Mouse (Mus musculus) heart, embryonic 11.5 days (tissue): ENCODE results near the gene Foxo3. TPM values are rescaled to one million over a fixed set of nuclear protein-coding genes. Genes with fewer than 3 reads are reported as not detected.
A peak's percentile ranks its signal among the peaks of the same experiment; 100 is the strongest.

Experiments
- ATAC-seq: fragments of 200-750 bp; cut with Nextera tagmentation; replicated peaks from 2 replicates; pipeline ENCODE4 v1.8.0; 2017; ENCODE audit warnings: moderate library complexity; ENCODE audit not compliant: insufficient number of reproducible peaks, low FRiP score, low TSS enrichment
- H3K27ac ChIP-seq: fragments of 300-500 bp; sonication (generic); 2 replicates; pipeline ENCODE4 v1.5.1; 2014; ENCODE audit warnings: mild to moderate bottlenecking, low read depth, low read length
- H3K27me3 ChIP-seq: fragments of 300-500 bp; sonication (generic); 2 replicates; pipeline ENCODE4 v1.6.1; 2014; ENCODE audit warnings: mild to moderate bottlenecking, low read length, mixed read lengths; ENCODE audit not compliant: control insufficient read depth, insufficient read depth
- H3K36me3 ChIP-seq: fragments of 300-500 bp; sonication (generic); 2 replicates; pipeline ENCODE4 v1.6.1; 2014; ENCODE audit warnings: mild to moderate bottlenecking, low read length, moderate library complexity, mixed read lengths; ENCODE audit not compliant: control insufficient read depth, insufficient read depth
- H3K4me1 ChIP-seq: fragments of 300-500 bp; sonication (generic); 2 replicates; pipeline ENCODE4 v1.6.1; 2014; ENCODE audit warnings: low read length; ENCODE audit not compliant: control insufficient read depth, insufficient read depth
- H3K4me2 ChIP-seq: fragments of 300-500 bp; sonication (generic); 2 replicates; pipeline ENCODE4 v1.6.1; 2014; ENCODE audit warnings: mild to moderate bottlenecking, moderate library complexity
- H3K4me3 ChIP-seq: fragments of 300-500 bp; sonication (generic); 2 replicates; pipeline ENCODE4 v1.5.1; 2014; ENCODE audit warnings: low read depth, low read length
- H3K9ac ChIP-seq: fragments of 300-500 bp; sonication (generic); 2 replicates; pipeline ENCODE4 v1.6.1; 2014; ENCODE audit warnings: mild to moderate bottlenecking, low read depth, low read length, moderate library complexity
- H3K9me3 ChIP-seq: fragments of 300-500 bp; sonication (generic); replicated peaks from 2 replicates; pipeline ENCODE4 v1.6.1; 2016; ENCODE audit warnings: low read length; ENCODE audit not compliant: control insufficient read depth
- WGBS: fragments of 180-500 bp; shearing (Covaris S2); extraction: QIAGEN DNeasy Blood & Tissue Kit; methylation state at CpG from one replicate; pipeline ENCODE4 v1.1.7; 2014; ENCODE audit not compliant: insufficient replicate concordance; 5-methylcytosine and 5-hydroxymethylcytosine counted together
- polyA plus RNA-seq: library from polyadenylated mRNA; unstranded; fragments of >200 nt; fragmentation: Nextera tagmentation; extraction: Ambion mirVana; gene quantifications from 2 replicates; pipeline ENCODE4 v1.2.1, GENCODE M21; 2014

Foxo3 gene
- polyA plus RNA-seq, 1 experiment from 2014 or later = 7.3 TPM

DNA sequence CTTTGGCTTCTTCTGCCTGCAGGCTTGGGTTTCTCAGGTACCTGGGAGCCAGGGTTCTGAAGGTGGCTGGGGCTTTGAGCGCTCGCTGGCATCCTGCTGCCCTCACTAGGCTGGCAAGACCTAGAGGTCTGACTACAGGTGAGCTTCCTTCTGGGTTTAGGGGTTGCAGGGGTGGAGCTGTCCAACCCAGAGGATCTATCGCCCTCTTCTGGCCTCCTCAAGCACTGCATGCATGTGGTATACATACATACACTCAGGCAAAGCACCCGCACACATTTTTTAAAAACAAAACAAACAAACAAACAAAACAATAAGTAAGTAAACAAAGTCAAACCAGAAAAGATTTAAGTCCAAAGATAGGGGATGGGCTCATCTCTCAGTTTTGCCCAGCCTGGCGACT is 14.8 kb upstream of the Foxo3 start:
- H3K27me3 ChIP-seq = no peaks in the 10 kb centered on the region
- H3K4me2 ChIP-seq = no peak overlapping the region
- H3K9ac ChIP-seq = no peak overlapping the region
- H3K36me3 ChIP-seq = no peaks in the 10 kb centered on the region
- peaks cover 4% of the 10 kb centered on the region; the same call in 1 of the 2 replicates for H3K4me1 ChIP-seq
- no peak; the same call in 1 of the 2 replicates for ATAC-seq
- no peak overlapping the region for H3K4me3 ChIP-seq
- H3K27ac ChIP-seq = no peak overlapping the region
- WGBS = 60% methylated on average over 5 of the region's 5 CpGs
- no peaks in the 10 kb centered on the region; the same call in 1 of the 2 replicates for H3K9me3 ChIP-seq

DNA sequence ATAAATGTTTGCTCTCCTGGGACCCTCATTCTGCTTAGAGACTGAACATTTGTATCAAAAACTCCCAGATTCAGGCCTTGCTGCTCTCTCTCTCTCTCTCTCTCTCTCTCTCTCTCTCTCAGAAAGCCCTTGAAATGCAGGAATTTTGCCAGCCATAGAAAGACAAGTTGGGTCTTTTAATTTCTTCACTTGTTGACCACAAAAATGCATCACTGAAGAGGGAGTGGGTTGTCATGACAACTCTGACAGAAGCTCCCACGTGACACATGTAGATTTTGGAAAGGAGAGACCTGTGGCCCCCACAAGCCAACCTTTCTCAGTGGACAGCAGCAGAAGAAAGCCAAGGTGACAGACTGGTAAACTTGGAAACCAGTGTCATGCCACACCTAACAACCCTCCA is 11.1 kb upstream of the Foxo3 start:
- Histone ChIP-seq H3K4me3 (no peak overlapping the region), H3K9ac (no peak overlapping the region), H3K36me3 (no peaks in the 10 kb centered on the region), H3K27me3 (no peaks in the 10 kb centered on the region), H3K9me3 (no peaks in the 10 kb centered on the region; the same call in 1 of the 2 replicates), H3K4me2 (no peak overlapping the region), H3K4me1 (no peaks in the 10 kb centered on the region), H3K27ac (no peak overlapping the region)
- 58% methylated on average over 1 of the region's 1 CpGs for WGBS
- no peak for ATAC-seq

- Histone ChIP-seq H3K4me3 (peak overlapping the region; percentile 59), H3K9ac (peak overlapping the region; percentile 67), H3K36me3 (no peaks in the 10 kb centered on the region), H3K27me3 (no peaks in the 10 kb centered on the region), H3K9me3 (no peaks in the 10 kb centered on the region), H3K27ac (peak overlapping the region; percentile 88), H3K4me1 (peaks cover 20% of the 10 kb centered on the region), H3K4me2 (peak overlapping the region; percentile 96)
- 2% methylated on average over 28 of the region's 38 CpGs for WGBS
- ATAC-seq = no peak
Measured at GRCm38 (mm10) chr10:42278307-42278850, 1.8 kb upstream of the Foxo3 start.

- Histone ChIP-seq H3K27me3 (no peaks in the 10 kb centered on the region), H3K4me2 (peak overlapping the region; percentile 96), H3K9ac (peak overlapping the region; percentile 88), H3K27ac (peak overlapping the region; percentile 88), H3K4me1 (peaks cover 20% of the 10 kb centered on the region), H3K4me3 (peak overlapping the region; percentile 59), H3K36me3 (no peaks in the 10 kb centered on the region), H3K9me3 (no peaks in the 10 kb centered on the region)
- ATAC-seq = peak; percentile 86
- WGBS = under 1% methylated on average over 76 of the region's 78 CpGs
Measured at GRCm38 (mm10) chr10:42277476-42278306, 1.1 kb upstream of the Foxo3 start.

GRCm38 (mm10) chr10:42275871-42276501 is 569 bp downstream of the Foxo3 start:
- Histone ChIP-seq H3K9me3 (no peaks in the 10 kb centered on the region), H3K4me1 (peaks cover 32% of the 10 kb centered on the region), H3K27me3 (no peaks in the 10 kb centered on the region), H3K4me3 (peak overlapping the region; percentile 59), H3K36me3 (no peaks in the 10 kb centered on the region), H3K9ac (peak overlapping the region; percentile 88), H3K4me2 (peak overlapping the region; percentile 96), H3K27ac (peak overlapping the region; percentile 88)
- 2% methylated on average over 38 of the region's 40 CpGs for WGBS
- ATAC-seq = no peak

DNA sequence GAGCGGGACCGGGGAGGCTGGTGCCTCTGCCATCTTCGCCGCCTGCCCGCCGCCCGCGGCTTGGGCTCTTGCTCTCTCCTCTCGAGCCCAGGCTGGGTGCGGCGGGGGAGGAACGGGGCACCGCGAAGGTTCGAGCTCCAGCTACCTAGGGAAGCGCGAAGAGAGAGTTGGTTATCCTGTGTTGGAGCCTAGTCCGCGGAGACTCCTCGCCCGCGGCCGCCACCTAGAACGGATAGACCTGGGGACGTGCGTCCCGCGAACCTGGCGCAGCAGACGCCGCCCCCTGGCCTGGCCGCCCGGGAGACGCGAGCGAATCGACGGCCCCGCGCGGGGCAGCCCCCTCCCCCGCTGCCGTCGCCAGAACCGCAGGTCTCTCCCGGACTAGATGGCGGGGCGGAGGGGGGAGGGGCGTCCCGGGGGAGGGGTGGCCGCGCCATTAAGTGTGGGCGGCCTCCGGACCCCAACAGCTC is 1.1 kb downstream of the Foxo3 start:
- no peaks in the 10 kb centered on the region for H3K27me3 ChIP-seq
- peak overlapping the region; percentile 88 for H3K27ac ChIP-seq
- peak overlapping the region; percentile 96 for H3K4me2 ChIP-seq
- WGBS = under 1% methylated on average over 51 of the region's 54 CpGs
- no peaks in the 10 kb centered on the region for H3K9me3 ChIP-seq
- H3K4me3 ChIP-seq = peak overlapping the region; percentile 59
- ATAC-seq = no peak
- H3K36me3 ChIP-seq = no peaks in the 10 kb centered on the region
- peaks cover 36% of the 10 kb centered on the region for H3K4me1 ChIP-seq
- H3K9ac ChIP-seq = peak overlapping the region; percentile 88

- Histone ChIP-seq H3K27me3 (no peaks in the 10 kb centered on the region), H3K9ac (peak overlapping the region; percentile 88), H3K27ac (peak overlapping the region; percentile 88), H3K9me3 (no peaks in the 10 kb centered on the region), H3K36me3 (no peaks in the 10 kb centered on the region), H3K4me2 (peak overlapping the region; percentile 96), H3K4me1 (peaks cover 37% of the 10 kb centered on the region), H3K4me3 (peak overlapping the region; percentile 59)
- ATAC-seq = no peak
- 1% methylated on average over 65 of the region's 65 CpGs for WGBS
Measured at GRCm38 (mm10) chr10:42274712-42275400, 1.7 kb downstream of the Foxo3 start.
